Mouse (Mus musculus): Measurements from ENCODE around the gene Plac8. TPM values are rescaled to one million over a fixed set of nuclear protein-coding genes. Genes with fewer than 3 reads are reported as not detected.

Gene Plac8
- not detected for polyA plus RNA-seq (2015; fragmentation: Illumina TruSeq; extraction: RNeasy Lipid Tissue Mini Kit (QIAGEN cat#74804); ENCODE audit: low read depth, low replicate concordance)

DNA sequence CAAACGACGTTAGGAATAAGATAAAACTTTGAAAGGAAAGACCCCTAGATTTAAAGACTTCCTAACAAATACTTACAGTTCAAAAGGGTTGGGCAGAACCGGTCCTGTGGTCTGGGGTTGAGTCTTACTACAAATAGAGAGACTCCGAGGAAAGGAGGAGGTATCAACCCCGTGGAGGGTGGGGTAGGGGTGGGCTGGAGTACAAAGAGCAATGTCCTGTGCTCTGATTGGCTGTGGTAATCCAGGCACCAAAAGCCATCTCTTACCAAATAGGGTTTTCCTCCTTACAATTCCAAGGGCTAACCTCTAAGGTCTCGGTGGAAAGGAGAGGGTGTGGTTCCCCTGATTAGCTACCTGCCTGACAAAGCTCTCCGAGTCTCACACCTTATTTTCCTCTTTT, at the start of gene Plac8:
Plac8 (minus strand) TSS at position 177 of the 400 bp plus-strand sequence.

DNA sequence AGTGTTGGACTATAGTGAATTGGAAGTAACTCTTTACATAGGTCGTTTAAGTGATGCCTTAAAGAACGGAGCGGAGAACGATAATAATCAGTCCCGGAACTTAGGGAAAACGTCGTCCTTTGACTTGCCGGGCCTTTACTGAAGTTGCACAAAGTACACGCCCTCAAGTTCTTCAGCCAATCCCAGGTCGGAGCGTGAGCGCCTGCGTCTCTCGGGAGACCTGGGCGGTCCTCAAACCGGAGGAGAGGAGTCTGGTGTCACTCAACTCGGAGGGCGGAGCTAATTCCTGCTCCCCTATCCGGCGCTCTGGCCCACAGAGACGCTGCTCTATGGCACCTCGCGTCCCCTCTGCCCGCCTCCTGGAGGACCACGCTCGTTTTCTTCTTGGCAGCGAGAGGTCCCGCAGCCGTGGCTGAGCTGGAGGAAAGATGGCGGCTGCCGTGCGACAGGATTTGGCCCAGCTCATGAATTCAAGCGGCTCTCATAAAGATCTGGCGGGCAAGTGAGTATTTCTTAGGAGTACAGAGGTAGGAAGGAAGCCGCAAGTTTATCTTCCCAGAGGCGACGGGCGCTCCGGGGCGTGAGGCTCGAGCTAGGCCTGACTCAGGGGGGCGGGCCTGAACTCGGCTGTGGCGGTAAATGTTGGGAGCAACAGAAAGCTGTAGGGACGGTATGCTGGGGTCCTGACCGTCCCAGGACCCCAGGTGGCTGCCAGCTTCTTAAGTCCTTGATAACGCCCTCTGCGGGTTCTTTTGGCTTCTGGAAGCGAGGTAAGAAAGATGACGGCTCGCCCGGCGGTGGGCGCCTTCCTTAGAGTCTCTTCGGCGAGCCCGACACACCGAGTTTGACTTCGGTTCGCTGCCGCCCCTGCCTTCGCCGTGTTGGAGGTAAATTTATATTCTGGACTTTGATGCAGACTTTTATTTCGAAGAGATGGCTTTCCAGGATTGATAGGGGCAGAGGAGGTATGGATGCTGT, 53.7 kb downstream of the Plac8 start, which contains the start of gene Cops4:
Cops4 (plus strand) TSS at position 261 of the 978 bp plus-strand sequence.

Other genes starting within 250 kb of the Plac8 start
- gene Sec31a, start 156.0 kb downstream of the Plac8 start, polyA plus RNA-seq (2015; fragmentation: Illumina TruSeq; extraction: RNeasy Lipid Tissue Mini Kit (QIAGEN cat#74804); ENCODE audit: low read depth, low replicate concordance), result 90.8 TPM
- 8.9 TPM for gene Lin54, start 71.6 kb downstream of the Plac8 start, polyA plus RNA-seq (2015; fragmentation: Illumina TruSeq; extraction: RNeasy Lipid Tissue Mini Kit (QIAGEN cat#74804); ENCODE audit: low read depth, low replicate concordance)
- 130 TPM for gene Cops4, start 53.9 kb downstream of the Plac8 start, polyA plus RNA-seq (2015; fragmentation: Illumina TruSeq; extraction: RNeasy Lipid Tissue Mini Kit (QIAGEN cat#74804); ENCODE audit: low read depth, low replicate concordance)
- gene Coq2, start 102.9 kb upstream of the Plac8 start, polyA plus RNA-seq (2015; fragmentation: Illumina TruSeq; extraction: RNeasy Lipid Tissue Mini Kit (QIAGEN cat#74804); ENCODE audit: low read depth, low replicate concordance), result 117 TPM
- gene Hpse, start 147.5 kb upstream of the Plac8 start, polyA plus RNA-seq (2015; fragmentation: Illumina TruSeq; extraction: RNeasy Lipid Tissue Mini Kit (QIAGEN cat#74804); ENCODE audit: low read depth, low replicate concordance), result 1.2 TPM
- gene Helq, start 226.4 kb upstream of the Plac8 start, polyA plus RNA-seq (2015; fragmentation: Illumina TruSeq; extraction: RNeasy Lipid Tissue Mini Kit (QIAGEN cat#74804); ENCODE audit: low read depth, low replicate concordance), result 16.5 TPM
- gene Mrps18c, start 226.4 kb upstream of the Plac8 start, polyA plus RNA-seq (2015; fragmentation: Illumina TruSeq; extraction: RNeasy Lipid Tissue Mini Kit (QIAGEN cat#74804); ENCODE audit: low read depth, low replicate concordance), result 94.7 TPM
- 8.1 TPM for gene Abraxas1, start 248.7 kb upstream of the Plac8 start, polyA plus RNA-seq (2015; fragmentation: Illumina TruSeq; extraction: RNeasy Lipid Tissue Mini Kit (QIAGEN cat#74804); ENCODE audit: low read depth, low replicate concordance)

Measured in brain, adult 10 weeks (tissue).